Mouse (Mus musculus): ENCODE data around the gene Rimbp2. TPM values are rescaled to one million over a fixed set of nuclear protein-coding genes. Genes with fewer than 3 reads are reported as not detected.
"Not testable (repeated sequence)": the region's sequence is repeated elsewhere in the genome, so short reads cannot be mapped to it uniquely, and the experiment has no call there.

The Rimbp2 gene
- polyA plus RNA-seq, 3 experiments from 2014 or later: not detected

GRCm38 (mm10) chr5:128739168-128739837 is 214.0 kb downstream of the Rimbp2 start:
- ATAC-seq: no peak

GRCm38 (mm10) chr5:128735921-128736320 is 217.4 kb downstream of the Rimbp2 start:
- no peak for ATAC-seq

GRCm38 (mm10) chr5:128733955-128734354 is 219.3 kb downstream of the Rimbp2 start:
- no peak for ATAC-seq

GRCm38 (mm10) chr5:128732416-128733014 is 220.8 kb downstream of the Rimbp2 start:
- ATAC-seq: no peak

GRCm38 (mm10) chr5:128730634-128731033 is 222.7 kb downstream of the Rimbp2 start:
- ATAC-seq: no peak

GRCm38 (mm10) chr5:128729341-128729740 is 223.9 kb downstream of the Rimbp2 start:
- ATAC-seq: no peak

GRCm38 (mm10) chr5:128720461-128720860 is 232.8 kb downstream of the Rimbp2 start:
- not testable (repeated sequence) for ATAC-seq

- ATAC-seq: no peak
These were observed 238.1 kb downstream of the Rimbp2 start for GRCm38 (mm10) chr5:128715171-128715570.

GRCm38 (mm10) chr5:128711847-128712246 is 241.4 kb downstream of the Rimbp2 start:
- no peak for ATAC-seq

GRCm38 (mm10) chr5:128710596-128710995 is 242.7 kb downstream of the Rimbp2 start:
- no peak for ATAC-seq

GRCm38 (mm10) chr5:128708929-128709328 is 244.4 kb downstream of the Rimbp2 start:
- no peak for ATAC-seq

Other genes with a start within 250 kb of the Rimbp2 start
- gene Stx2, start 55.1 kb upstream of the Rimbp2 start, polyA plus RNA-seq (2017; shearing (Covaris generic)): 1 to 10 TPM; 1.1 to 2.3 (median 1.9) TPM
- gene Ran, start 66.6 kb upstream of the Rimbp2 start, polyA plus RNA-seq (2017; shearing (Covaris generic)): 100 to 1,000 TPM; 221 to 494 (median 253) TPM
- gene Adgrd1, start 143.3 kb upstream of the Rimbp2 start, polyA plus RNA-seq (2017; shearing (Covaris generic)): 1 to 10 TPM in 1 of 3 experiments, under 1 TPM in 2; 0.34 to 1.5 (median 0.68) TPM

Data from inflammation-experienced regulatory T-cells, adult 6 months (primary cell).